Mouse (Mus musculus) limb, embryonic 14.5 days (tissue): ENCODE measurements around the gene Atf7. TPM values are rescaled to one million over a fixed set of nuclear protein-coding genes. Genes with fewer than 3 reads are reported as not detected.

Source experiments
- ATAC-seq: fragments of 200-750 bp; cut with Nextera tagmentation; 2 replicates; pipeline ENCODE4 v1.8.0; 2017; ENCODE audit warnings: low read depth, moderate number of reproducible peaks, moderate TSS enrichment; ENCODE audit not compliant: low FRiP score
- DNase-seq: peaks from one replicate; pipeline ENCODE4 v3.0.0-alpha.2; 2015; ENCODE audit warnings: low spot score
- H3K27ac ChIP-seq: fragments of 300-500 bp; sonication (generic); replicated peaks from 2 replicates; pipeline ENCODE4 v1.5.1; 2014; ENCODE audit warnings: low read depth, mild to moderate bottlenecking, low read length, moderate library complexity, mixed read lengths
- H3K27me3 ChIP-seq: fragments of 300-500 bp; sonication (generic); 2 replicates; pipeline ENCODE4 v1.6.1; 2014; ENCODE audit warnings: low read length, mixed read lengths; ENCODE audit not compliant: control insufficient read depth, insufficient read depth
- H3K36me3 ChIP-seq: fragments of 300-500 bp; sonication (generic); 2 replicates; pipeline ENCODE4 v1.6.1; 2014; ENCODE audit warnings: mild to moderate bottlenecking, low read length, moderate library complexity, mixed read lengths; ENCODE audit not compliant: control insufficient read depth, insufficient read depth
- H3K4me1 ChIP-seq: fragments of 300-500 bp; sonication (generic); 2 replicates; pipeline ENCODE4 v1.6.1; 2014; ENCODE audit warnings: antibody characterized with exemption, low read length, mixed read lengths; ENCODE audit not compliant: control insufficient read depth, insufficient read depth
- H3K4me2 ChIP-seq: fragments of 300-500 bp; sonication (generic); replicated peaks from 2 replicates; pipeline ENCODE4 v1.6.1; 2014; ENCODE audit warnings: low read depth, mild to moderate bottlenecking, low read length, moderate library complexity; ENCODE audit not compliant: severe bottlenecking
- H3K4me3 ChIP-seq: fragments of 300-500 bp; sonication (generic); replicated peaks from 2 replicates; pipeline ENCODE4 v1.5.1; 2014; ENCODE audit warnings: low read length
- H3K9ac ChIP-seq: fragments of 300-500 bp; sonication (generic); 2 replicates; pipeline ENCODE4 v1.6.1; 2014; ENCODE audit warnings: mild to moderate bottlenecking, low read depth, low read length, moderate library complexity; ENCODE audit not compliant: severe bottlenecking
- H3K9me3 ChIP-seq: fragments of 300-500 bp; sonication (generic); 2 replicates; pipeline ENCODE4 v1.6.1; 2016; ENCODE audit warnings: low read length; ENCODE audit not compliant: control insufficient read depth
- POLR2A ChIP-seq: fragments of 200-500 bp; IDR thresholded peaks from 2 replicates; pipeline ENCODE4 v1.8.0; 2012; ENCODE audit warnings: inconsistent platforms, mild to moderate bottlenecking, moderate library complexity, borderline replicate concordance; ENCODE audit not compliant: insufficient read depth, insufficient read length; ENCODE audit errors: extremely low read depth
- whole genome bisulfite sequencing: fragments of 180-500 bp; shearing (Covaris S2); extraction: QIAGEN DNeasy Blood & Tissue Kit; methylation state at CpG from one replicate; pipeline ENCODE4 v1.1.7; 2014; 5-methylcytosine and 5-hydroxymethylcytosine counted together
- microRNA counts: library from miRNA; unstranded; fragments of <30 nt; microRNA quantifications from one replicate; lab custom pipeline; 2016
- microRNA-seq: library from miRNA; unstranded; fragments of <30 nt; microRNA quantifications from one replicate; pipeline ENCODE4, GENCODE M21; 2016
- polyA plus RNA-seq, 2 experiments: library from polyadenylated mRNA; depleted of rRNA in 1 of 2; stranded (reverse) in 1 of 2; unstranded in 1 of 2; fragments of >200 nt; fragmentation: Nextera tagmentation in 1 of 2; extraction: Ambion mirVana in 1 of 2; gene quantifications; 2 replicates each; pipeline versions ENCODE4 v1.2.1 to v1.2.3; 2012 to 2014

Atf7 gene
- polyA plus RNA-seq, 2 experiments, result 50.7 to 110 TPM

DNA sequence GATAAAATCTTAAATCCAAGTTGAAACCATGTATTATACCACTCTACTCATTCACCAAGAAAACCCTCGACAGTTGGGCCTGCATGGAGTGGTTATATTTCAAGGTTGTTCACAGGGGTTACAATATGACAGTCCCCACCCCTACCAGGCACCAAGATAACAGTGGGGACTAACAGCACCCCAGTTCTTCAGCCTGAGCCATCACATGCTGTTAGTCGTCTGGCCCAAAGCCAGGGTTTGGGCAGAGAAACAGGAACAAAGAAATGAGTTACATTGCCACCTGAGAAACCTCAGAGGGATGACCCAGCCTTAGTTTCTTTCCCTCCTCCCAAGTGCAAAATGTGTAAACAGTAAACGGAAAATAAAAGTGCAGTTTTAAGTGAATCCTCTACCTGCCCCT lies 125.9 kb downstream of the Atf7 start:
- Histone ChIP-seq H3K27ac (no peak overlapping the region), H3K9ac (no peak overlapping the region), H3K4me3 (no peak overlapping the region), H3K4me1 (no peaks in the 10 kb centered on the region), H3K4me2 (no peak overlapping the region), H3K27me3 (no peaks in the 10 kb centered on the region), H3K36me3 (peaks cover 98% of the 10 kb centered on the region), H3K9me3 (no peaks in the 10 kb centered on the region)
- TF ChIP-seq POLR2A, result no peak
- WGBS, result 75% methylated on average over 3 of the region's 3 CpGs
- no peak for DNase-seq
- ATAC-seq, result no peak

DNA sequence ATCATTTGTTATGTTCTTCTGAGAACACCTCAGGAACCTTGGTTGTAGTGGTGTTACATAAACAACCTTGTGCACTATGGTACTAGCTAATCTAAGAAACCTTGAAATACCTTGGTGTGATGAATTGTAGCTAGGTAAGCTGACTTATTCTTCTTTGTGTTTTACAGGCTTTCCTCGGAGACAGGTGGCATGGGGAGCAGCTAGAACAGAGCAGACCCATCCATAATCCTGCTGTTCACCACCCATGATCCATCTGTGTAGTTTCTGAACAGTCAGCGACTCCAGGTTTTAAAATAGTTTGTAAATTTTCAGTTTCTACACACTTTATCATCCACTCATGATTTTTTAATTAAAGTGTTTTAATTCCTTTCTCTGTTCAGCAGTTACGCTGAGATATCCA lies 126.9 kb downstream of the Atf7 start:
- Histone ChIP-seq H3K9me3 (no peaks in the 10 kb centered on the region), H3K4me3 (no peak overlapping the region), H3K36me3 (peaks cover 98% of the 10 kb centered on the region), H3K4me2 (no peak overlapping the region), H3K27me3 (no peaks in the 10 kb centered on the region), H3K4me1 (no peaks in the 10 kb centered on the region), H3K9ac (no peak overlapping the region), H3K27ac (no peak overlapping the region)
- 86% methylated on average over 3 of the region's 3 CpGs for WGBS
- ATAC-seq (no peak), DNase-seq (no peak)
- no peak for TF ChIP-seq POLR2A

DNA sequence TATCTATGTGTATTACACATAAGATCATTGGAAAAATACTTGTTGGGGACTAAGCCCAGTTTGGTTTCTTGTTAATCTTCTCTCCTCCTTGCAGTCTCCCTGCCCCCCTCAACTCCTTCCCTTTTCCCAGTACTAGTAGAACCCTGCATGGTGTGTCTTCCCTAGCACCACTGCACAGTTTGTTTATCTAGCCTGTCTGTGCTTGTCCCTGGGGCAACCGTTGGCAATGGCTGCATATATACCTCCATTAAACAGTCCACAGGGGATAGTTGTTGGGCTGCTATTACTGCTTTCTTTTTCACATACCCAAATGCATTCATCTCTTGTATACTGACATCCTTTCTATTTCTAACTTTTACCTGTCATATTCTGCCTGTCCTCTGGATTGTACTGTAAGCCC lies 137.6 kb downstream of the Atf7 start:
- H3K4me1 ChIP-seq, result no peaks in the 10 kb centered on the region
- WGBS, result 75% methylated on average over 1 of the region's 1 CpGs
- H3K27ac ChIP-seq, result no peak overlapping the region
- no peak for TF ChIP-seq POLR2A
- no peaks in the 10 kb centered on the region for H3K9me3 ChIP-seq
- ATAC-seq (no peak), DNase-seq (no peak)
- no peak overlapping the region for H3K4me3 ChIP-seq
- no peaks in the 10 kb centered on the region for H3K27me3 ChIP-seq
- H3K9ac ChIP-seq, result no peak overlapping the region
- H3K36me3 ChIP-seq, result peaks cover 92% of the 10 kb centered on the region
- no peak overlapping the region for H3K4me2 ChIP-seq

DNA sequence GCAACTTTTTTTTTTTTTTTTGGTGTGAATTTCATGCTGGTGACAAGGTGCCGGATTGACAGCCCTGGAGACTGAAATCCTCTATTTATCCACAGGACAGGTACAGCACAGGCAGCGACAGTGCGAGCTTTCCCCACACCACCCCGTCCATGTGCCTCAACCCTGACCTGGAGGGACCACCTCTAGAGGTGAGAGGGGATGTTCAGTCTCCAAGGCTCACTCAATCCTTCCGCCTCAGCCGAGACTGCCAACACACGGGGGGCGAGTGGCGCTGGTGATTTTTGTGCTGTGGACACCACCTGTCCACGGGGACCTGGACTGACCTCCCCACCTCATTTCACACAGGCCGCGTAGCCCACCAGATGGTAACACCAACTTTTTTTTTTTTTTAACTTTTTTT lies 139.4 kb downstream of the Atf7 start:
- Histone ChIP-seq H3K27ac (no peak overlapping the region), H3K4me3 (no peak overlapping the region), H3K4me2 (no peak overlapping the region), H3K9me3 (no peaks in the 10 kb centered on the region), H3K9ac (no peak overlapping the region), H3K27me3 (no peaks in the 10 kb centered on the region), H3K4me1 (no peaks in the 10 kb centered on the region), H3K36me3 (peaks cover 93% of the 10 kb centered on the region)
- no peak for TF ChIP-seq POLR2A
- DNase-seq (no peak), ATAC-seq (no peak)
- 92% methylated on average over 12 of the region's 12 CpGs for WGBS

DNA sequence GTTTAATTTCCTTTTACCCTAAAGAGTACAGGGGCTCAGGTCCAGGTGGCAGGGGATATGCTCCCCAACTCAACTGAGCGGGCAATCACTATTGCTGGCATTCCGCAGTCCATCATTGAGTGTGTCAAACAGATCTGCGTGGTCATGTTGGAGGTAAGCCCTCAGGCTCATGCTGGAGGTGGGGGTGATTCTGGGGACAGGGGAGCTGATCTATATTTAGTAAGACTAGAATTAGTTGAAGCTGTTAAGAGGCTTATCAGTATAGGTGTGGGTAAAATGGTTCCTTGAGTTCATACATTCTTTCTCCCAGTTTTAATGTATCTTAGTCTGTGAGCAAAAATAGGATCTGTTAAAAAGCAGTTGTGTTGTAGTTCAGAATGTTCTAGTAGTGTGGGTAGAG lies 142.1 kb downstream of the Atf7 start:
- Histone ChIP-seq H3K4me3 (no peak overlapping the region), H3K4me1 (no peaks in the 10 kb centered on the region), H3K4me2 (no peak overlapping the region), H3K27me3 (no peaks in the 10 kb centered on the region), H3K9me3 (no peaks in the 10 kb centered on the region), H3K9ac (no peak overlapping the region), H3K36me3 (peaks cover 90% of the 10 kb centered on the region), H3K27ac (no peak overlapping the region)
- ATAC-seq, result no peak
- no peak for DNase-seq
- no peak for TF ChIP-seq POLR2A
- WGBS, result 92% methylated on average over 3 of the region's 3 CpGs

MicroRNA genes within 50 kb of the gene (microRNA counts, 519-probe panel; counts per million panel counts)
- microRNA mmu-miR-688 (lab: Ali Mortazavi, UCI), result 591 counts per million, percentile 1 among the panel's probes with 10 or more counts

Small RNA genes lying within 50 kb of the gene (microRNA-seq; reads per million reads assigned to microRNA genes)
- not detected for gene Mir688

Other genes starting within 250 kb of the Atf7 start
- gene Sp1, start 219.3 kb downstream of the Atf7 start, polyA plus RNA-seq (2012; rRNA removed), result 35.7 and 41.1 TPM in 2 replicates
- gene Sp1, start 219.3 kb downstream of the Atf7 start, polyA plus RNA-seq (2014; fragmentation: Nextera tagmentation; extraction: Ambion mirVana), result 17.2 and 17.7 TPM in 2 replicates
- gene Amhr2, start 180.1 kb downstream of the Atf7 start, polyA plus RNA-seq (2012; rRNA removed), result 0.53 and 0.67 TPM in 2 replicates
- 0.25 and 1.1 TPM in 2 replicates for gene Amhr2, start 180.1 kb downstream of the Atf7 start, polyA plus RNA-seq (2014; fragmentation: Nextera tagmentation; extraction: Ambion mirVana)
- gene Prr13, start 166.4 kb downstream of the Atf7 start, polyA plus RNA-seq (2012; rRNA removed), result 67.8 and 74.6 TPM in 2 replicates
- gene Prr13, start 166.4 kb downstream of the Atf7 start, polyA plus RNA-seq (2014; fragmentation: Nextera tagmentation; extraction: Ambion mirVana), result 76.6 and 81.6 TPM in 2 replicates
- 814 and 942 TPM in 2 replicates for gene Pcbp2, start 154.9 kb downstream of the Atf7 start, polyA plus RNA-seq (2012; rRNA removed)
- gene Pcbp2, start 154.9 kb downstream of the Atf7 start, polyA plus RNA-seq (2014; fragmentation: Nextera tagmentation; extraction: Ambion mirVana), result 324 and 328 TPM in 2 replicates
- gene Gm10337, start 121.7 kb downstream of the Atf7 start, polyA plus RNA-seq (2012; rRNA removed), result not detected in 2 replicates
- not detected in 2 replicates for gene Gm10337, start 121.7 kb downstream of the Atf7 start, polyA plus RNA-seq (2014; fragmentation: Nextera tagmentation; extraction: Ambion mirVana)
- gene Map3k12, start 108.4 kb downstream of the Atf7 start, polyA plus RNA-seq (2012; rRNA removed), result 36.3 and 38.3 TPM in 2 replicates
- gene Map3k12, start 108.4 kb downstream of the Atf7 start, polyA plus RNA-seq (2014; fragmentation: Nextera tagmentation; extraction: Ambion mirVana), result 15.8 and 18.7 TPM in 2 replicates
- 132 and 150 TPM in 2 replicates for gene Tarbp2, start 107.3 kb downstream of the Atf7 start, polyA plus RNA-seq (2012; rRNA removed)
- 78.1 and 86.6 TPM in 2 replicates for gene Tarbp2, start 107.3 kb downstream of the Atf7 start, polyA plus RNA-seq (2014; fragmentation: Nextera tagmentation; extraction: Ambion mirVana)
- 13.7 and 14.4 TPM in 2 replicates for gene Npff, start 100.5 kb downstream of the Atf7 start, polyA plus RNA-seq (2012; rRNA removed)
- gene Npff, start 100.5 kb downstream of the Atf7 start, polyA plus RNA-seq (2014; fragmentation: Nextera tagmentation; extraction: Ambion mirVana), result 2.5 and 2.8 TPM in 2 replicates
- not detected in 2 replicates for gene Gm28047, start 397 bp downstream of the Atf7 start, polyA plus RNA-seq (2012; rRNA removed)
- gene Gm28047, start 397 bp downstream of the Atf7 start, polyA plus RNA-seq (2014; fragmentation: Nextera tagmentation; extraction: Ambion mirVana), result not detected in 2 replicates
- 635 and 699 TPM in 2 replicates for gene Atp5g2, start 46.9 kb upstream of the Atf7 start, polyA plus RNA-seq (2012; rRNA removed)
- gene Atp5g2, start 46.9 kb upstream of the Atf7 start, polyA plus RNA-seq (2014; fragmentation: Nextera tagmentation; extraction: Ambion mirVana), result 73.6 and 78.4 TPM in 2 replicates
- gene Calcoco1, start 96.7 kb upstream of the Atf7 start, polyA plus RNA-seq (2012; rRNA removed), result 54.7 and 57.5 TPM in 2 replicates
- 56.6 and 62.9 TPM in 2 replicates for gene Calcoco1, start 96.7 kb upstream of the Atf7 start, polyA plus RNA-seq (2014; fragmentation: Nextera tagmentation; extraction: Ambion mirVana)